Mouse (Mus musculus): Measurements from ENCODE around the gene Max. TPM values are rescaled to one million over a fixed set of nuclear protein-coding genes. Genes with fewer than 3 reads are reported as not detected.

The Max gene
- polyA plus RNA-seq, 1 experiment, result 68.7 TPM

DNA sequence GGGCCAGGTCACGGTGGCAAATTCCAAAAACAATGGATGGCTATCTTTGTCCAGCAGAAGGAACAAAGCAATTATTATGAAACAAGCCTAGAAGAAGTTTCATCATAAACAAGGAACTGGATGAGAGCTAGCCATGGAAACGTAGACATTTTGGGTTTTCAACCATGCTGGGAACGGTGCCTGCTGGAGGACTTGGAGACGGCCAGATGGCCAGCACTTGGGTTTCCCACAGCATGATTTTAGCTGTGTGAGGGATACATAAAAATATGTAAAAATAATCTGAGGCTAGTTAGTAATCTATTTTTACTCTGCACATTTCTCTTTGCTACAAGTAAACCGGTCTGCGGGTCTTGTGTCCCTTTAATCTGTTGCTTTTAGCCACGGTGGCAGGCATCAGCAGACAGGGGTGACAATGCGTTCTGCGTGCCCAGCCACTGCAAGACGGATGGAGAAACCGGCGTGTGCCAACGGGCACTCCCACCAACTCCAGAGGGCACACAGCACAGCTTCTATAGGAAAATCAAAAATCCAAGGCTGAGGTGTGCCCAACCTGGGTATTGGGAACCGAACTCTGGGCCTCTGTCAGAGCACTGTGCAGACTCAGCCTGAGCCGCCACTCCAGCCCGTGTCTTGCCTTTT is 31.0 kb upstream of the Max start:
- TF ChIP-seq POLR2A (IDR thresholded peaks at IDR 0.05; ENCODE audit: borderline replicate concordance, extremely low read depth, insufficient read depth, insufficient read length, poor library complexity, severe bottlenecking) (no peak), CTCF (IDR thresholded peaks at IDR 0.05; ENCODE audit: borderline replicate concordance, extremely low read depth, insufficient read depth, insufficient read length) (no peak)
- no peak for DNase-seq (ENCODE audit: low read depth)

DNA sequence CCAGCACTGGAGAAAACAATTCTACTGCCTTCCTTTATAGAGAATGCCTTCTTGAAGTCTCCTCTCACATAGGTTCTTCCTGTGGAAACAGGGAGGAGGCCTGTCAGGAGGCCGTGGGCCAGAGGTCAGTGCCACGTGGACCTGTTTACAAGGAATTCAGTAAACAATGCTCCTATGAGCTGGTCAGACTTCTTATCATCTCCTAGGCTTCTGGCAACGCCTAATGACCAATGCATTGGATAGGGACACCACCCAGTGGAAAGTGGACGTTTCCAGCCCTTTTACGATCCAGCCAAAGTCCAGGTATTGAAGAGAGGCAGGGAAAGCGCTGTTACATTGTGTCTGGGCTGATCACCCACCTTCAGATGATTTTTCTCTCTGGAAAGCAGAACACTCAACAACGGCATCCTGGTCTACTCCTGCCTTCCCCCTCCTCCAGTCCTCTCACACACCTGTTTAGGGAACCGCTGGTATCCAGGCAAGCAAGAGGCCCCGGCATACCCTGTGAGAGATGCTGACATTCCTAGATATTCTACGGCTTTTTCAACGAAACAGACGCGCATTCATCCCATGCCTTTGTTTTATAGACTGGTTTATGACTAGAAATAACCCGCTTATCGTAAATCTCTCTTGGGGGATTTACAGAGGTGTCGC is 20.9 kb upstream of the Max start:
- no peak for DNase-seq (ENCODE audit: low read depth)
- TF ChIP-seq CTCF (IDR thresholded peaks at IDR 0.05; ENCODE audit: borderline replicate concordance, extremely low read depth, insufficient read depth, insufficient read length), result no peak
- no peak for TF ChIP-seq POLR2A (IDR thresholded peaks at IDR 0.05; ENCODE audit: borderline replicate concordance, extremely low read depth, insufficient read depth, insufficient read length, poor library complexity, severe bottlenecking)

DNA sequence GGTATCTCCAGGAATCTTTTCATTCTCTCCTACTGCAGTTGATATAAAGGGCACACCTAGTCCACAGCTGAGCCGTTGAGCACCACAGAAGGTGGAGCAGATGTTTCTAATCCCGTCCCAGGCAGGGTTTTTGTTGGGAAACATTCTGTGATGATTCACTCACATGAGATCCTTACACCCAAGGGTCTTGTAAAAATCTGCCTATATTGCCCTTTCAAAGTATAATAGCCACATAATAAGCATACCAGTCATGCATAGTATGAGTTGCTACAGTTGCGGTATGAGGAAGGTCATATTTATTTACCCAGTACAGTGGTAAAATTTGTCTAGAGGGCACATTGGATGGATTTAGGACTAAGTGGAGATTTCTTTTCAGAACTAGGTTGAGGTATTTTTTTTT is 17.5 kb upstream of the Max start:
- no peak for DNase-seq (ENCODE audit: low read depth)
- TF ChIP-seq CTCF (IDR thresholded peaks at IDR 0.05; ENCODE audit: borderline replicate concordance, extremely low read depth, insufficient read depth, insufficient read length) (no peak), POLR2A (IDR thresholded peaks at IDR 0.05; ENCODE audit: borderline replicate concordance, extremely low read depth, insufficient read depth, insufficient read length, poor library complexity, severe bottlenecking) (no peak)

- no peak for DNase-seq (ENCODE audit: low read depth)
- TF ChIP-seq CTCF (IDR thresholded peaks at IDR 0.05; ENCODE audit: borderline replicate concordance, extremely low read depth, insufficient read depth, insufficient read length) (no peak), POLR2A (IDR thresholded peaks at IDR 0.05; ENCODE audit: borderline replicate concordance, extremely low read depth, insufficient read depth, insufficient read length, poor library complexity, severe bottlenecking) (no peak)
Measured at GRCm38 (mm10) chr12:76972669-76973068, 10.7 kb upstream of the Max start.

- DNase-seq (ENCODE audit: low read depth), result no peak
- TF ChIP-seq POLR2A (IDR thresholded peaks at IDR 0.05; ENCODE audit: borderline replicate concordance, extremely low read depth, insufficient read depth, insufficient read length, poor library complexity, severe bottlenecking) (no peak), CTCF (IDR thresholded peaks at IDR 0.05; ENCODE audit: borderline replicate concordance, extremely low read depth, insufficient read depth, insufficient read length) (no peak)
Measured at GRCm38 (mm10) chr12:76972241-76972640, 10.2 kb upstream of the Max start.

DNA sequence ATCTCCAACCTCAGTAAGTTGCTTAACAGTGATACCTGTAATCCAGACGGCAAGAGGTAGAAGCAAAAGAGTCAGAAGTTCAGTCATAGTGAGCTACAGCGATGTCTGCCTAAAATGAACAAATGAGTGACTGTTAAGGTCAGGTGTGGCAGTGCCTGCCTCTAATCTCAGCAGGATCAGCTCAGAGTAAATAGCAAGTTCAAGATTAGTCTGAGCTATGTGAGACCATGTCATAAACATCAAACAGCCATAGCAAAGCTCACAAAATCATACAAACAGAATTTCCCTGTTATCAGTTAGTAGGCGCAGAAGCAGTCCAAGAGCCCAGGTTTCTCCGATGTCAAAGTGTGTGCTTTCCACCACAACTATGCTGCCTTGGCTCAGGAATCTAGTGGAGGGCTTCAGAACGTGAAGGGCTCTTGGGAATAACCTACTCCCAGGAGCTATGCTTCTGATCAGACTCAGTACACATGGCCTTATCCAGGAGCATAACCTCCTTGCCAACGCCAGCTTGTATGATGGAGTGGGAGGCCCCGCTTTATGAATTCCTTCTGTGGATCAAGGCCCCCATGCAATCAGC is 9.7 kb upstream of the Max start:
- no peak for DNase-seq (ENCODE audit: low read depth)
- TF ChIP-seq POLR2A (IDR thresholded peaks at IDR 0.05; ENCODE audit: borderline replicate concordance, extremely low read depth, insufficient read depth, insufficient read length, poor library complexity, severe bottlenecking) (no peak), CTCF (IDR thresholded peaks at IDR 0.05; ENCODE audit: borderline replicate concordance, extremely low read depth, insufficient read depth, insufficient read length) (no peak)

DNA sequence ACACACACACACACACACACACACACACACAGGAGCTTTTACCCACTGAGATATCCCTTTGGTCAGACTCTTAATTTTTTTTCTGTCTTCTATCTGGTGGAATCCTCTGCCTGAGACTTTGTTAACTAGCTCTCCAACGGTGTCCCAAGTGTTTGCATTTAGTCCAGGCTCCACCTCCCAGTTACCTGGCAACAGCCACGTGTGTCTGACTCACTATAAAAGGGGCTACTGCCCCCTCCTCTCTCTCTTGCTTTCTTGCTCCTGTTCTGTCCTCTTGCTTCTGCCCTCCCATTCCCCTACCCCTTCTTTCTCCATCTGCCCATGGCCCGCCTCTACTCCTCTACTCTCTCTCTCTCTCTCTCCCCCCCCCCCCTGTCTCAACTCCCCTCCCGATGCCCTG is 3.9 kb upstream of the Max start:
- TF ChIP-seq CTCF (IDR thresholded peaks at IDR 0.05; ENCODE audit: borderline replicate concordance, extremely low read depth, insufficient read depth, insufficient read length) (no peak), POLR2A (IDR thresholded peaks at IDR 0.05; ENCODE audit: borderline replicate concordance, extremely low read depth, insufficient read depth, insufficient read length, poor library complexity, severe bottlenecking) (no peak)
- DNase-seq (ENCODE audit: low read depth), result peak; percentile 57

- TF ChIP-seq CTCF (IDR thresholded peaks at IDR 0.05; ENCODE audit: borderline replicate concordance, extremely low read depth, insufficient read depth, insufficient read length), result no peak
- no peak for TF ChIP-seq POLR2A (IDR thresholded peaks at IDR 0.05; ENCODE audit: borderline replicate concordance, extremely low read depth, insufficient read depth, insufficient read length, poor library complexity, severe bottlenecking)
Measured at GRCm38 (mm10) chr12:76965089-76965488, 3.1 kb upstream of the Max start.

DNA sequence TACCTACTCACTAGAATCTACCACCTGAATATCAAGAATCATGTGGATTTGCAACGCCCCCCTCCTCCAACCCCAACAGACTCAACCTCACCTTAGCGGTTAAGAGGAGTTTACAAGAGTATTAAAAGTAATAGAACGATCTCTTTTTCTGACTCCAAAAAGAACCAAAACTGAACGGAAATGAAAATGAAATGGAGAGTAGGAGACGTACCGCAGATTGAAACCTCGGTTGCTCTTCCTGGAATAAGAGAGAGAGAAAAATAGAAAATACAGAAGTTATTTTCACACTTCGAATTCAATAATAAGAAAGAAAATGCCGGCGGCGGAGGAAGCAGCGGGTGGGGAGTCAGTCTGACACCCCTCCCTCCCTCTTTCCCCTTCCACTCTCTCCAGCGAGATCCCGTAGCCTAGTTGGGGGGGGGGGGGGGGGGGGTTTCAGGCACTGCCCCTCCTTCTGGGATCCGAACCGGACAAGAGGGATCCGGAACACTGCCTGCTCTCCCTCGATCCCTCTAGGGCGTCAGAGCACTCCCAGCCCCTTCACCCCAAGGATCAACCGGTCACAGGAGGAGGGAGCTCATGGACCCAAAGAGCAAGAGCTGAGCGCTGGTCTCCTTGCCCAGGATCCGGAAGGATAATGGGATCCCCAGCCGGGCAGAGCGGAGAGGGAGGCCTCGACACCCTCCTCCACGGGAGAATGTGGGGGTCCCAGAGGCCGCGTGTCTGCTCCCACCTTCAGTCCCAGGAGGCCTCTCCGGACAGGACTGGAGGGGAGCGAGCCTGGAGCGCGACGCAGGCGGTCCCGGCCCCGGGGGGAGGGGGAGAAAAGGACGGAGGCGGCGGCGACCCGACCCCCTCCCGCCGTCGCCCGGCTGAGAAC is 709 bp downstream of the Max start:
- TF ChIP-seq CTCF (IDR thresholded peaks at IDR 0.05; ENCODE audit: borderline replicate concordance, extremely low read depth, insufficient read depth, insufficient read length) (no peak), POLR2A (IDR thresholded peaks at IDR 0.05; ENCODE audit: borderline replicate concordance, extremely low read depth, insufficient read depth, insufficient read length, poor library complexity, severe bottlenecking) (no peak)
- no peak for DNase-seq (ENCODE audit: low read depth)

More at GRCm38 (mm10) chr12:76965089-76965488, 3.1 kb upstream of the Max start:
- no peak for DNase-seq (ENCODE audit: low read depth)

DNA sequence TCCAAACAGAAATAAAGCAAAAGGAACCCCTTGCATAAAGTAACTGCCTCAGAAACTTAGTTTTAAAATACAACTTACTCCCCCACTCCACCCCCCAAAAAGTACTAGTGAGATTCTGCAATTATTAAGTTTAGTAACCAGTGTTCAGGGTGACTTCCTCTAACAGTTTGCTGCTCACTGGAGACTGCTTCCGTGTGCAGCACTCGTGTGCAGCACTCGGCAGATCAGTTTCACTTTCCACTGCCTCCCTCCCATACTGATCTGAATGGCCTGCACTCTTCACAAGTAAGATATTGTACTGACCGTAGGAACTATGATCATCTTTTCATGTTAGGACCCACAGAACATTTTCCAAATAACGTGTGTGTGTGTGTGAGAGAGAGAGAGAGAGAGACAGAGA is 4.3 kb downstream of the Max start:
- DNase-seq (ENCODE audit: low read depth), result no peak

More for the DNA sequence above, 4.3 kb downstream of the Max start:
- TF ChIP-seq CTCF (IDR thresholded peaks at IDR 0.05; ENCODE audit: borderline replicate concordance, extremely low read depth, insufficient read depth, insufficient read length), result no peak
- no peak for TF ChIP-seq POLR2A (IDR thresholded peaks at IDR 0.05; ENCODE audit: borderline replicate concordance, extremely low read depth, insufficient read depth, insufficient read length, poor library complexity, severe bottlenecking)
